Mouse (Mus musculus) kidney, embryonic 14.5 days (tissue): ENCODE measurements at regions not wholly inside any gene's neighbourhood (a gene's known extent, or its start where the extent isn't known, plus 50 kb on each side); places are given as distances from the start of the nearest gene placed in this dataset.

Source experiments
- ATAC-seq: fragments of 200-750 bp; cut with Nextera tagmentation; 2 replicates; pipeline ENCODE4 v1.8.0; 2017; ENCODE audit warnings: moderate number of reproducible peaks, mild to moderate bottlenecking, moderate TSS enrichment, moderate library complexity; ENCODE audit not compliant: low FRiP score, low TSS enrichment
- H3K27ac ChIP-seq: fragments of 300-500 bp; sonication (generic); 2 replicates; pipeline ENCODE4 v1.5.1; 2014; ENCODE audit warnings: low read depth, mild to moderate bottlenecking, low read length, moderate library complexity, mixed read lengths
- H3K27me3 ChIP-seq: fragments of 300-500 bp; sonication (generic); 2 replicates; pipeline ENCODE4 v1.6.1; 2014; ENCODE audit warnings: mild to moderate bottlenecking, low read length; ENCODE audit not compliant: control insufficient read depth, insufficient read depth
- H3K36me3 ChIP-seq: fragments of 300-500 bp; sonication (generic); 2 replicates; pipeline ENCODE4 v1.6.1; 2014; ENCODE audit warnings: low read length, mixed read lengths; ENCODE audit not compliant: control insufficient read depth, insufficient read depth
- H3K4me1 ChIP-seq: fragments of 300-500 bp; sonication (generic); 2 replicates; pipeline ENCODE4 v1.6.1; 2014; ENCODE audit warnings: low read length, mixed read lengths; ENCODE audit not compliant: control insufficient read depth, insufficient read depth
- H3K4me2 ChIP-seq: fragments of 300-500 bp; sonication (generic); replicated peaks from 2 replicates; pipeline ENCODE4 v1.6.1; 2014; ENCODE audit warnings: low read depth, mild to moderate bottlenecking, low read length
- H3K4me3 ChIP-seq: fragments of 300-500 bp; sonication (generic); 2 replicates; pipeline ENCODE4 v1.5.1; 2014; ENCODE audit warnings: mild to moderate bottlenecking, low read length
- H3K9ac ChIP-seq: fragments of 300-500 bp; sonication (generic); 2 replicates; pipeline ENCODE4 v1.6.1; 2014; ENCODE audit warnings: low read depth, mild to moderate bottlenecking, low read length, moderate library complexity
- H3K9me3 ChIP-seq: fragments of 300-500 bp; sonication (generic); 2 replicates; pipeline ENCODE4 v1.6.1; 2016; ENCODE audit warnings: low read length; ENCODE audit not compliant: control insufficient read depth
- WGBS: fragments of 180-500 bp; shearing (Covaris S2); extraction: QIAGEN DNeasy Blood & Tissue Kit; methylation state at CpG from one replicate; pipeline ENCODE4 v1.1.7; 2014; 5-methylcytosine and 5-hydroxymethylcytosine counted together

GRCm38 (mm10) chrX:121533360-121533759 lies 863.8 kb downstream of the Nap1l3 start:
- Histone ChIP-seq H3K27me3 (no peaks in the 10 kb centered on the region), H3K4me1 (no peaks in the 10 kb centered on the region), H3K4me2 (no peak overlapping the region), H3K4me3 (no peak overlapping the region), H3K27ac (no peak overlapping the region), H3K36me3 (no peaks in the 10 kb centered on the region), H3K9me3 (no peaks in the 10 kb centered on the region), H3K9ac (no peak overlapping the region)
- ATAC-seq = no peak
- 95% methylated on average over 2 of the region's 2 CpGs for WGBS

GRCm38 (mm10) chrX:121519830-121520229 lies 877.4 kb downstream of the Nap1l3 start:
- H3K9me3 ChIP-seq = no peaks in the 10 kb centered on the region
- no peak overlapping the region for H3K9ac ChIP-seq
- H3K4me2 ChIP-seq = no peak overlapping the region
- H3K27me3 ChIP-seq = no peaks in the 10 kb centered on the region
- no peak overlapping the region for H3K27ac ChIP-seq
- H3K4me1 ChIP-seq = no peaks in the 10 kb centered on the region
- no peak for ATAC-seq
- no peaks in the 10 kb centered on the region for H3K36me3 ChIP-seq
- H3K4me3 ChIP-seq = no peak overlapping the region

- ATAC-seq = no peak
- WGBS = 30% methylated on average over 2 of the region's 2 CpGs
- Histone ChIP-seq H3K4me2 (no peak overlapping the region), H3K27me3 (no peaks in the 10 kb centered on the region), H3K27ac (no peak overlapping the region), H3K4me1 (no peaks in the 10 kb centered on the region), H3K4me3 (no peak overlapping the region), H3K36me3 (no peaks in the 10 kb centered on the region), H3K9me3 (no peaks in the 10 kb centered on the region), H3K9ac (no peak overlapping the region)
These were observed 899.5 kb downstream of the Nap1l3 start for GRCm38 (mm10) chrX:121497727-121498126.

GRCm38 (mm10) chrX:121497219-121497618 lies 900.0 kb downstream of the Nap1l3 start:
- ATAC-seq = no peak
- H3K27me3 ChIP-seq = no peaks in the 10 kb centered on the region
- no peak overlapping the region for H3K27ac ChIP-seq

GRCm38 (mm10) chrX:121479402-121479989 lies 917.7 kb downstream of the Nap1l3 start:
- no peak overlapping the region for H3K4me3 ChIP-seq
- H3K36me3 ChIP-seq = no peaks in the 10 kb centered on the region
- peak; percentile 83; the same call in 1 of the 2 replicates for ATAC-seq
- no peak overlapping the region for H3K27ac ChIP-seq
- H3K9me3 ChIP-seq = no peaks in the 10 kb centered on the region
- no peak overlapping the region for H3K9ac ChIP-seq
- no peaks in the 10 kb centered on the region for H3K4me1 ChIP-seq
- 22% methylated on average over 4 of the region's 4 CpGs for WGBS
- no peaks in the 10 kb centered on the region for H3K27me3 ChIP-seq
- H3K4me2 ChIP-seq = no peak overlapping the region; the same call in 1 of the 2 replicates

More at GRCm38 (mm10) chrX:121497219-121497618, 900.0 kb downstream of the Nap1l3 start:
- Histone ChIP-seq H3K36me3 (no peaks in the 10 kb centered on the region), H3K4me1 (no peaks in the 10 kb centered on the region), H3K9me3 (no peaks in the 10 kb centered on the region), H3K4me2 (no peak overlapping the region), H3K9ac (no peak overlapping the region), H3K4me3 (no peak overlapping the region)

GRCm38 (mm10) chrX:121429078-121429477 lies 968.1 kb downstream of the Nap1l3 start:
- no peak for ATAC-seq
- Histone ChIP-seq H3K36me3 (no peaks in the 10 kb centered on the region), H3K27ac (no peak overlapping the region), H3K27me3 (no peaks in the 10 kb centered on the region), H3K4me2 (no peak overlapping the region), H3K9ac (no peak overlapping the region), H3K9me3 (no peaks in the 10 kb centered on the region), H3K4me3 (no peak overlapping the region), H3K4me1 (no peaks in the 10 kb centered on the region)
- 83% methylated on average over 6 of the region's 6 CpGs for WGBS
